Mouse (Mus musculus): ENCODE measurements around the gene Pdyn. TPM values are rescaled to one million over a fixed set of nuclear protein-coding genes. Genes with fewer than 3 reads are reported as not detected.

Pdyn gene
- 9.0 and 9.3 TPM in 2 replicates for polyA plus RNA-seq (2021; fragmentation: Nextera tagmentation)
- long read RNA-seq, experiment 1, transcript Pdyn-201 (4 exons, 2,386 nt): major isoform, 7 of 12 reads
- long read RNA-seq, experiment 1, partial matches to known transcripts: 1 of 12 reads
- long read RNA-seq, experiment 1, other reads (novel, unspliced or antisense): 4 of 12 reads
- long read RNA-seq, experiment 2, transcript Pdyn-201 (4 exons, 2,386 nt): major isoform, 48 of 49 reads
- long read RNA-seq, experiment 2, partial matches to known transcripts: 0 of 49 reads
- long read RNA-seq, experiment 2, other reads (novel, unspliced or antisense): 1 of 49 reads

DNA sequence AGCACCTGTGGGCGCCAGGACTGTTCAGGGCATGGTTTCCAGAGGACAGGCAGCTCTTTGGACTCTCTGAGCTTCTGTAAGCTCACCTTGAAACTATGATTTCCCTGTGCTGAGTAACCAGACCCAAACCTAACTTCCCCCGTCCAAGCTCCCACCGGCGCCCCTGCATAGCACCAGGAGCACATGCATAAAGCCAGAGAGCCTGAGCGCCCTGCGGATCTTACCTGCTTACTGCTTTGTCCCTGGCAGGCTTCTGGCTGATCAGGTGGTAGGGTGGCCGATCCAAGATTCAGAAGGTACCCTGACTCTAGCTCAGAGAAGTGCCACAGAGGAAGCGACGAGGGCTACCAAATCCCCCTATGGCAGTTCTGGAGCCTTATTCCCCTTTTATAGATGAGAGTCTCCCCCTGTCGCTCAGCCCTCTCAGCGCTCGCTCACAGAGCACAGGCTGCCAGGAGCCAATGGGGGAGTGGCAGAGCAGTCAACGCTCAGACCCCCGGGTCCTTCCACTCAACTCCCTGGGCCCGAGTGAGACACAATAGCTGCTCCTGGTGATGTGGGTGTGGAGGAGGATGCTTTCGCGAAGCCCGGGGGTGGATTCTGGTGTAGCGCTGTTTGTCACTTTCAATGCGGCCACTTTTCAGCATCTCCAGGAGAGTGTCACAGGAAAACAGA, at the start of gene Pdyn:
TSS of gene Pdyn (minus strand) at position 361 of the 675 bp plus-strand sequence.

Other genes starting within 250 kb of the Pdyn start
- not detected in 2 replicates for gene F830045P16Rik, start 163.2 kb downstream of the Pdyn start, polyA plus RNA-seq (2021; fragmentation: Nextera tagmentation)
- 119 and 122 TPM in 2 replicates for gene Sirpa, start 107.0 kb downstream of the Pdyn start, polyA plus RNA-seq (2021; fragmentation: Nextera tagmentation)
- gene Stk35, start 100.7 kb upstream of the Pdyn start, polyA plus RNA-seq (2021; fragmentation: Nextera tagmentation): 7.8 and 9.0 TPM in 2 replicates

Data from layer of hippocampus, adult 6 months (tissue).